Mouse (Mus musculus) spleen, adult 2 months (tissue): ENCODE results near the gene Ankrd34a. TPM values are rescaled to one million over a fixed set of nuclear protein-coding genes. Genes with fewer than 3 reads are reported as not detected.

Experiments used
- DNase-seq, 2 experiments: peaks; one replicate each; pipeline versions ENCODE4 v3.0.0 to v3.0.0-alpha.2; 2012 to 2021; ENCODE audit warnings: low spot score in 2 of 2, low read depth in 1 of 2
- H3K27ac ChIP-seq: fragments of 200-500 bp; 2 replicates; pipeline ENCODE4 v1.5.1; 2012; ENCODE audit warnings: low read length, inconsistent platforms; ENCODE audit not compliant: insufficient read depth
- H3K27me3 ChIP-seq: fragments of 200-500 bp; 2 replicates; pipeline ENCODE4 v1.6.1; 2012; ENCODE audit warnings: mild to moderate bottlenecking, moderate library complexity, low read length, inconsistent platforms; ENCODE audit not compliant: control insufficient read depth, insufficient read depth
- H3K36me3 ChIP-seq: fragments of 200-500 bp; 2 replicates; pipeline ENCODE4 v1.6.1; 2012; ENCODE audit warnings: mild to moderate bottlenecking, low read length, inconsistent platforms; ENCODE audit not compliant: control insufficient read depth, insufficient read depth
- H3K4me1 ChIP-seq: fragments of 200-500 bp; 2 replicates; pipeline ENCODE4 v1.6.1; 2011; ENCODE audit warnings: inconsistent platforms; ENCODE audit not compliant: control insufficient read depth, insufficient read depth, insufficient read length
- H3K4me3 ChIP-seq: fragments of 200-500 bp; 2 replicates; pipeline ENCODE4 v1.5.1; 2011; ENCODE audit warnings: mild to moderate bottlenecking, inconsistent platforms; ENCODE audit not compliant: insufficient read depth, insufficient read length; ENCODE audit errors: extremely low read depth
- CTCF ChIP-seq: fragments of 200-500 bp; IDR thresholded peaks from 2 replicates; pipeline ENCODE4 v1.5.1; 2011; ENCODE audit warnings: mild to moderate bottlenecking, inconsistent platforms; ENCODE audit not compliant: insufficient read depth, insufficient read length, insufficient replicate concordance; ENCODE audit errors: extremely low read depth
- POLR2A ChIP-seq: fragments of 200-500 bp; IDR thresholded peaks from 2 replicates; pipeline ENCODE4 v1.6.1; 2011; ENCODE audit warnings: low read depth, low read length, inconsistent platforms
- WGBS: fragments of 180-500 bp; shearing (Covaris S2); methylation state at CpG from one replicate; pipeline ENCODE4 v1.1.7; 2018; 5-methylcytosine and 5-hydroxymethylcytosine counted together
- polyA plus RNA-seq: library from polyadenylated mRNA; depleted of rRNA; stranded (reverse); fragments of >200 nt; gene quantifications from 2 replicates; pipeline ENCODE4 v1.2.3, GENCODE M21; 2012

Gene Ankrd34a
- polyA plus RNA-seq, 1 experiment: 0.14 TPM

- TF ChIP-seq POLR2A: no peak
- TF ChIP-seq CTCF: no peak
- WGBS: 2% methylated on average over 10 of the region's 10 CpGs
- H3K36me3 ChIP-seq: no peaks in the 10 kb centered on the region
- DNase-seq: no peak
- peak overlapping the region; percentile 89 for H3K27ac ChIP-seq
- H3K4me1 ChIP-seq: peaks cover 19% of the 10 kb centered on the region
- peak overlapping the region; percentile 77 for H3K4me3 ChIP-seq
- H3K27me3 ChIP-seq: peaks cover 20% of the 10 kb centered on the region
These were observed 3.1 kb upstream of the Ankrd34a start for GRCm38 (mm10) chr3:96593374-96593773.

- DNase-seq: peak; percentile 86 to 96
- Histone ChIP-seq H3K36me3 (no peaks in the 10 kb centered on the region), H3K27ac (peak within 1 kb of the TSS; percentile 89), H3K27me3 (peaks cover 26% of the 10 kb centered on the region), H3K4me3 (peak within 1 kb of the TSS; percentile 77), H3K4me1 (peaks cover 19% of the 10 kb centered on the region)
- TF ChIP-seq POLR2A (peak; percentile 42), CTCF (no peak)
- under 1% methylated on average over 36 of the region's 38 CpGs for WGBS
These were observed 2.5 kb upstream of the Ankrd34a start, which contains the start of gene Polr3gl for GRCm38 (mm10) chr3:96593790-96594560. Gene Polr3gl (minus strand): TSS chr3:96594181.

- Histone ChIP-seq H3K4me1 (peaks cover 19% of the 10 kb centered on the region), H3K27me3 (peaks cover 28% of the 10 kb centered on the region), H3K27ac (no peak overlapping the region), H3K4me3 (no peak overlapping the region), H3K36me3 (no peaks in the 10 kb centered on the region)
- TF ChIP-seq POLR2A (no peak), CTCF (no peak)
- WGBS: 95% methylated on average over 5 of the region's 5 CpGs
- DNase-seq: no peak
These were observed 1.6 kb upstream of the Ankrd34a start for GRCm38 (mm10) chr3:96594851-96595250.

GRCm38 (mm10) chr3:96595661-96596060, 775 bp upstream of the Ankrd34a start:
- 55% methylated on average over 6 of the region's 6 CpGs for WGBS
- DNase-seq: no peak
- no peak overlapping the region for H3K27ac ChIP-seq
- H3K27me3 ChIP-seq: peaks cover 28% of the 10 kb centered on the region
- H3K4me1 ChIP-seq: peaks cover 19% of the 10 kb centered on the region
- H3K36me3 ChIP-seq: no peaks in the 10 kb centered on the region
- no peak for TF ChIP-seq POLR2A
- no peak overlapping the region for H3K4me3 ChIP-seq

- TF ChIP-seq CTCF (no peak), POLR2A (no peak)
- peak overlapping the region; percentile 47; the same call in 1 of the 2 replicates for H3K4me3 ChIP-seq
- 3% methylated on average over 11 of the region's 12 CpGs for WGBS
- H3K27ac ChIP-seq: no peak overlapping the region
- peaks cover 28% of the 10 kb centered on the region for H3K27me3 ChIP-seq
- no peaks in the 10 kb centered on the region for H3K36me3 ChIP-seq
- H3K4me1 ChIP-seq: peaks cover 19% of the 10 kb centered on the region
- no peak for DNase-seq
These were observed 419 bp downstream of the Ankrd34a start for GRCm38 (mm10) chr3:96596855-96597254.

- WGBS: 2% methylated on average over 40 of the region's 40 CpGs
- no peak overlapping the region for H3K27ac ChIP-seq
- H3K4me3 ChIP-seq: peak overlapping the region; percentile 47; the same call in 1 of the 2 replicates
- H3K4me1 ChIP-seq: peaks cover 19% of the 10 kb centered on the region
- no peak for TF ChIP-seq POLR2A
- no peak for DNase-seq
- H3K36me3 ChIP-seq: no peaks in the 10 kb centered on the region
- H3K27me3 ChIP-seq: peaks cover 28% of the 10 kb centered on the region
These were observed 1.0 kb downstream of the Ankrd34a start for GRCm38 (mm10) chr3:96597435-96597891.
